Mouse (Mus musculus): Measurements from ENCODE around the gene Klc2. TPM values are rescaled to one million over a fixed set of nuclear protein-coding genes. Genes with fewer than 3 reads are reported as not detected.

Gene Klc2
- polyA plus RNA-seq, 1 experiment from 2014 or later, result 24.8 TPM

GRCm38 (mm10) chr19:5083961-5084833, 34.2 kb downstream of the Klc2 start:
- 54% methylated on average over 3 of the region's 3 CpGs for WGBS
- Histone ChIP-seq H3K27ac (ENCODE audit: low read depth) (no peak overlapping the region), H3K4me2 (no peak overlapping the region), H3K27me3 (ENCODE audit: insufficient read depth, low read length) (peaks cover 58% of the 10 kb centered on the region), H3K4me1 (ENCODE audit: insufficient read depth) (peaks cover 6% of the 10 kb centered on the region; the same call in 1 of the 2 replicates), H3K9ac (no peak overlapping the region), H3K4me3 (ENCODE audit: low read depth, low read length) (no peak overlapping the region), H3K9me3 (ENCODE audit: low read depth, low read length) (no peaks in the 10 kb centered on the region), H3K36me3 (ENCODE audit: insufficient read depth) (no peaks in the 10 kb centered on the region)
- DNase-seq (no peak), ATAC-seq (ENCODE audit: insufficient read depth) (no peak)
- TF ChIP-seq CTCF (IDR thresholded peaks at IDR 0.05; ENCODE audit: low read depth), result no peak

GRCm38 (mm10) chr19:5082596-5082995, 35.8 kb downstream of the Klc2 start:
- H3K4me3 ChIP-seq (ENCODE audit: low read depth, low read length), result no peak overlapping the region
- no peaks in the 10 kb centered on the region for H3K9me3 ChIP-seq (ENCODE audit: low read depth, low read length)
- H3K27ac ChIP-seq (ENCODE audit: low read depth), result no peak overlapping the region
- no peak for TF ChIP-seq CTCF (IDR thresholded peaks at IDR 0.05; ENCODE audit: low read depth)
- no peak overlapping the region for H3K4me2 ChIP-seq
- 55% methylated on average over 24 of the region's 24 CpGs for WGBS
- H3K4me1 ChIP-seq (ENCODE audit: insufficient read depth), result 0 out of 2 replicates have a peak, but pooled peaks cover 3% of the 10 kb centered on the region
- H3K36me3 ChIP-seq (ENCODE audit: insufficient read depth), result no peaks in the 10 kb centered on the region
- no peak overlapping the region for H3K9ac ChIP-seq
- ATAC-seq (ENCODE audit: insufficient read depth) (no peak), DNase-seq (no peak)
- peaks cover 58% of the 10 kb centered on the region for H3K27me3 ChIP-seq (ENCODE audit: insufficient read depth, low read length)

- peaks cover 58% of the 10 kb centered on the region for H3K27me3 ChIP-seq (ENCODE audit: insufficient read depth, low read length)
- no peak overlapping the region for H3K9ac ChIP-seq
These were observed 36.4 kb downstream of the Klc2 start for GRCm38 (mm10) chr19:5082005-5082404.

GRCm38 (mm10) chr19:5079279-5079678, 39.1 kb downstream of the Klc2 start:
- no peak for TF ChIP-seq CTCF (IDR thresholded peaks at IDR 0.05; ENCODE audit: low read depth)
- no peak for ATAC-seq (ENCODE audit: insufficient read depth)

More at GRCm38 (mm10) chr19:5082005-5082404, 36.4 kb downstream of the Klc2 start:
- no peak overlapping the region for H3K4me2 ChIP-seq
- H3K27ac ChIP-seq (ENCODE audit: low read depth), result no peak overlapping the region
- DNase-seq (no peak), ATAC-seq (ENCODE audit: insufficient read depth) (no peak)
- no peak overlapping the region for H3K4me3 ChIP-seq (ENCODE audit: low read depth, low read length)
- WGBS, result 64% methylated on average over 18 of the region's 18 CpGs
- H3K36me3 ChIP-seq (ENCODE audit: insufficient read depth), result no peaks in the 10 kb centered on the region
- no peak for TF ChIP-seq CTCF (IDR thresholded peaks at IDR 0.05; ENCODE audit: low read depth)
- no peaks in the 10 kb centered on the region for H3K9me3 ChIP-seq (ENCODE audit: low read depth, low read length)
- H3K4me1 ChIP-seq (ENCODE audit: insufficient read depth), result no peaks in the 10 kb centered on the region

GRCm38 (mm10) chr19:5073518-5073917, 44.8 kb downstream of the Klc2 start:
- H3K4me3 ChIP-seq (ENCODE audit: low read depth, low read length), result no peak overlapping the region
- H3K27me3 ChIP-seq (ENCODE audit: insufficient read depth, low read length), result peaks cover 17% of the 10 kb centered on the region; the same call in 1 of the 2 replicates
- TF ChIP-seq CTCF (IDR thresholded peaks at IDR 0.05; ENCODE audit: low read depth), result no peak
- H3K4me2 ChIP-seq, result peak overlapping the region; percentile 77
- H3K27ac ChIP-seq (ENCODE audit: low read depth), result no peak overlapping the region
- H3K9ac ChIP-seq, result no peak overlapping the region
- H3K9me3 ChIP-seq (ENCODE audit: low read depth, low read length), result no peaks in the 10 kb centered on the region
- H3K36me3 ChIP-seq (ENCODE audit: insufficient read depth), result no peaks in the 10 kb centered on the region
- DNase-seq (no peak), ATAC-seq (ENCODE audit: insufficient read depth) (no peak)
- WGBS, result 29% methylated on average over 5 of the region's 5 CpGs
- H3K4me1 ChIP-seq (ENCODE audit: insufficient read depth), result 0 out of 2 replicates have a peak, but pooled peaks cover 6% of the 10 kb centered on the region

More at GRCm38 (mm10) chr19:5079279-5079678, 39.1 kb downstream of the Klc2 start:
- Histone ChIP-seq H3K9me3 (ENCODE audit: low read depth, low read length) (no peaks in the 10 kb centered on the region), H3K4me3 (ENCODE audit: low read depth, low read length) (no peak overlapping the region), H3K9ac (no peak overlapping the region), H3K4me2 (no peak overlapping the region), H3K27me3 (ENCODE audit: insufficient read depth, low read length) (peaks cover 36% of the 10 kb centered on the region), H3K27ac (ENCODE audit: low read depth) (no peak overlapping the region), H3K36me3 (ENCODE audit: insufficient read depth) (no peaks in the 10 kb centered on the region), H3K4me1 (ENCODE audit: insufficient read depth) (no peaks in the 10 kb centered on the region)
- WGBS, result 84% methylated on average over 1 of the region's 1 CpGs
- DNase-seq, result no peak

- no peaks in the 10 kb centered on the region for H3K36me3 ChIP-seq (ENCODE audit: insufficient read depth)
These were observed 45.3 kb downstream of the Klc2 start for GRCm38 (mm10) chr19:5073028-5073427.

More at GRCm38 (mm10) chr19:5073028-5073427, 45.3 kb downstream of the Klc2 start:
- H3K4me1 ChIP-seq (ENCODE audit: insufficient read depth), result 0 out of 2 replicates have a peak, but pooled peaks cover 6% of the 10 kb centered on the region
- no peak overlapping the region for H3K9ac ChIP-seq
- DNase-seq (peak; percentile 93), ATAC-seq (ENCODE audit: insufficient read depth) (peak; percentile 10; the same call in 1 of the 2 replicates)
- peak overlapping the region; percentile 77 for H3K4me2 ChIP-seq
- peaks cover 22% of the 10 kb centered on the region; the same call in 1 of the 2 replicates for H3K27me3 ChIP-seq (ENCODE audit: insufficient read depth, low read length)
- peak overlapping the region; percentile 62 for H3K4me3 ChIP-seq (ENCODE audit: low read depth, low read length)
- 2% methylated on average over 15 of the region's 15 CpGs for WGBS
- peak; percentile 75 for TF ChIP-seq CTCF (IDR thresholded peaks at IDR 0.05; ENCODE audit: low read depth)
- peak overlapping the region; percentile 86 for H3K27ac ChIP-seq (ENCODE audit: low read depth)
- H3K9me3 ChIP-seq (ENCODE audit: low read depth, low read length), result no peaks in the 10 kb centered on the region

Measured in lung, embryonic 14.5 days (tissue).